Mouse (Mus musculus): ENCODE results near the gene Gm20388. TPM values are rescaled to one million over a fixed set of nuclear protein-coding genes. Genes with fewer than 3 reads are reported as not detected.
A peak's percentile ranks its signal among the peaks of the same experiment; 100 is the strongest.

The Gm20388 gene
- polyA plus RNA-seq, 1 experiment from 2014 or later, result not detected

DNA sequence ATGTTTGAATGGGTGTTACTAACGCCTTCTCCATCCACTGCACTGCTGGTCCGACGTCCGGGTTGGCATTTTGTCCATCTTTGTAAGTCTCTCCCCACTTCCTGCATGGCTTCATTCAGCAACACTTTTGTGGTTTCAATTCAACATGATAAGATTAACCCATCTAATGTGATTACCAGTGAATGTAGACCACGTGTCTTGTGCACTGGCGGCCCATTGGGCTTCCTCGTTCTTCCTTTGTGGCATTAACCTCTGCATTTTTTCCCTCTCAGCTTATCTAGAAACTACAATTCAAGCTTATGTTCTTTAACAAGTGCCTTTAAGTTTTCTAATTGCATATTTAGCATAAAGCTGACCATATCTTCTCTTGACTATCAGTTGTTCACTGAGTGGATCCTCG lies 2914.8 kb downstream of the Gm20388 start:
- no peak overlapping the region for H3K9ac ChIP-seq (ENCODE audit: low read length)
- DNase-seq (ENCODE audit: low spot score, missing footprints) (peak; percentile 73), ATAC-seq (ENCODE audit: low FRiP score) (no peak)
- no peaks in the 10 kb centered on the region for H3K9me3 ChIP-seq (ENCODE audit: control insufficient read depth, low read length)
- H3K27ac ChIP-seq (ENCODE audit: low read depth, low read length), result no peak overlapping the region
- WGBS, result 75% methylated on average over 8 of the region's 8 CpGs
- H3K27me3 ChIP-seq (ENCODE audit: control insufficient read depth, insufficient read depth, low read length), result no peaks in the 10 kb centered on the region
- no peak overlapping the region for H3K4me3 ChIP-seq (ENCODE audit: low read depth, low read length)
- no peaks in the 10 kb centered on the region; the same call in 1 of the 2 replicates for H3K4me1 ChIP-seq (ENCODE audit: control insufficient read depth, insufficient read depth, low read length)
- no peak overlapping the region for H3K4me2 ChIP-seq
- H3K36me3 ChIP-seq (ENCODE audit: control insufficient read depth, insufficient read depth, low read length), result no peaks in the 10 kb centered on the region

DNA sequence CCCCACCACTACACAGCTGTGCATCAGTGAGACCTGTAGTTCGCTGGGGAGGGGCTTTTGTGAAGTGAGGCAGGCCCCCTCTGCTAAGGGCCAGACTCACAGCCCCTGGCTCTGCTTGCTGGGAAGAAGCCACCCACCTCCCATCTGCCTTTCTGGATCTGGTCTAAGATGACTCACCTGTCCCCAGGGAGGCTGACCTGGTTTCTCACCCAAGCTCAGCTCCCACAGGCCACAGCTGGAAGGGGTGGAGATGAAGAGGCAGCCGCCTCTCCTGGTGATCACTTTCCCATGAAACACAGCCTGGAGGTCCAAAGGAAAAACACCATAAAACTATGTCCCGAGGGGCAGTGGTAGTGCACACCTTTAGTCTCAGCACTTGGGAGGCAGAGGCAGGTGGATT lies 2918.8 kb downstream of the Gm20388 start:
- Histone ChIP-seq H3K4me1 (ENCODE audit: control insufficient read depth, insufficient read depth, low read length) (no peaks in the 10 kb centered on the region; the same call in 1 of the 2 replicates), H3K9me3 (ENCODE audit: control insufficient read depth, low read length) (no peaks in the 10 kb centered on the region), H3K27ac (ENCODE audit: low read depth, low read length) (no peak overlapping the region), H3K36me3 (ENCODE audit: control insufficient read depth, insufficient read depth, low read length) (no peaks in the 10 kb centered on the region), H3K27me3 (ENCODE audit: control insufficient read depth, insufficient read depth, low read length) (no peaks in the 10 kb centered on the region), H3K4me2 (no peak overlapping the region), H3K4me3 (ENCODE audit: low read depth, low read length) (no peak overlapping the region), H3K9ac (ENCODE audit: low read length) (no peak overlapping the region)
- 78% methylated on average over 3 of the region's 3 CpGs for WGBS
- DNase-seq (ENCODE audit: low spot score, missing footprints), result no peak
- no peak for ATAC-seq (ENCODE audit: low FRiP score)

DNA sequence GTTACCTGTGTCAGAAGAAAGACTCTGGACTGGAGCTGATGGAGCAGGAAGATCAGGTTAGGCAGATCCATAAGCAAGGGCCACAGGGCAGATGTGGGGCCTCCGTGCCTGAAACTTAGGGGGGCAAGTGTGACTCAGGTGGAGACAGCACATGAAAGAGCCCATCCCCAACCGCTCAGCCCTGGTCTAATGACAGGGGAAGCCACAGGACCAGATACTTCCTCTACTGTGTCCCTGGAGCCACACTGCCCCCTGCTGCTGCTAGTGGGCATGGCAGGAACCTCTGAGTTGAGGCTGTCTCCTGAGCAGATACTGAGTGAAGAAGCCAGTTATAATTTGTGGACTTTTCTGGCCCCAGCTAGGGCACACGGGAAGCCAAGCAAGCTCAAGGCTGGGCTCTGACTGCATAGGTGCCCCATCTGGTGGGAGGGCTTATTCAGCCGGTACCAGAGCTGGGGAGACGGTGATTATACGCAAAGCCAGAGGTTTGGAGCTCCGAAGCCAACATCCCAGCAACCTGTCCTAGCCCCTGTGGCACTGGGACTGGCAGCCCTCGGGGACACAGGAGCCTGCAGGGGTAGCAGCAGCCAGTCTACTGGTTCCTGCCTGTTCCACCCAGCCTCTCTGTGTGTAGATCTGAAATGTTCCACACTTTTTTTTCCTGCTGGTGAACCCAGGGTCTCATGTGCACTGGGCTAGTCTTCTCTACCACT lies 2919.9 kb downstream of the Gm20388 start:
- ATAC-seq (ENCODE audit: low FRiP score) (peak; percentile 79), DNase-seq (ENCODE audit: low spot score, missing footprints) (peak; percentile 100)
- H3K4me3 ChIP-seq (ENCODE audit: low read depth, low read length), result no peak overlapping the region
- no peaks in the 10 kb centered on the region for H3K27me3 ChIP-seq (ENCODE audit: control insufficient read depth, insufficient read depth, low read length)
- H3K9me3 ChIP-seq (ENCODE audit: control insufficient read depth, low read length), result no peaks in the 10 kb centered on the region
- no peaks in the 10 kb centered on the region; the same call in 1 of the 2 replicates for H3K4me1 ChIP-seq (ENCODE audit: control insufficient read depth, insufficient read depth, low read length)
- H3K9ac ChIP-seq (ENCODE audit: low read length), result no peak overlapping the region
- no peak overlapping the region for H3K27ac ChIP-seq (ENCODE audit: low read depth, low read length)
- no peak overlapping the region for H3K4me2 ChIP-seq
- H3K36me3 ChIP-seq (ENCODE audit: control insufficient read depth, insufficient read depth, low read length), result no peaks in the 10 kb centered on the region
- 47% methylated on average over 8 of the region's 8 CpGs for WGBS

DNA sequence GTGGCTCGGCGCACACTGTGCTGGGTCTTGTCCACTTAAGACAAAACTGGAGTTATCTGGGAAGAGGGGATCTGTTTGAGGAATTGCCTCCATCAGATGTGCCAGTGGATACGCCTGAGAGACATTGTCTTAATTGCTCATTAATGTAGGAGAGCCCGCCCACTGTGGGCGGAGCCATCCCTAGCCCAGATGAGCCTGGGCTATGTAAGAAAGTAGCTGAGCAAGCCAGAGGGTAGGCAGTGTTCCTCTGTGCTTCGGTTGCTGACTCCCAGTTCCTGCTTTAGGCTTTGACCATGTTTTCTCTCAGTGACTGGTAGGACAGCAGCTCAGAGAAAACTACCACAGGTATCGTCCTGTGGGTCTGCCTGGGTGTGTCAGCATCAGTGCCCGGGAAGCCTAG lies 2923.8 kb downstream of the Gm20388 start:
- WGBS, result 91% methylated on average over 8 of the region's 8 CpGs
- no peaks in the 10 kb centered on the region for H3K36me3 ChIP-seq (ENCODE audit: control insufficient read depth, insufficient read depth, low read length)
- no peaks in the 10 kb centered on the region for H3K27me3 ChIP-seq (ENCODE audit: control insufficient read depth, insufficient read depth, low read length)
- no peak overlapping the region for H3K4me2 ChIP-seq
- H3K9me3 ChIP-seq (ENCODE audit: control insufficient read depth, low read length), result no peaks in the 10 kb centered on the region
- no peak overlapping the region for H3K4me3 ChIP-seq (ENCODE audit: low read depth, low read length)
- H3K27ac ChIP-seq (ENCODE audit: low read depth, low read length), result no peak overlapping the region
- DNase-seq (ENCODE audit: low spot score, missing footprints) (peak; percentile 51), ATAC-seq (ENCODE audit: low FRiP score) (no peak)
- H3K4me1 ChIP-seq (ENCODE audit: control insufficient read depth, insufficient read depth, low read length), result no peaks in the 10 kb centered on the region
- no peak overlapping the region for H3K9ac ChIP-seq (ENCODE audit: low read length)

DNA sequence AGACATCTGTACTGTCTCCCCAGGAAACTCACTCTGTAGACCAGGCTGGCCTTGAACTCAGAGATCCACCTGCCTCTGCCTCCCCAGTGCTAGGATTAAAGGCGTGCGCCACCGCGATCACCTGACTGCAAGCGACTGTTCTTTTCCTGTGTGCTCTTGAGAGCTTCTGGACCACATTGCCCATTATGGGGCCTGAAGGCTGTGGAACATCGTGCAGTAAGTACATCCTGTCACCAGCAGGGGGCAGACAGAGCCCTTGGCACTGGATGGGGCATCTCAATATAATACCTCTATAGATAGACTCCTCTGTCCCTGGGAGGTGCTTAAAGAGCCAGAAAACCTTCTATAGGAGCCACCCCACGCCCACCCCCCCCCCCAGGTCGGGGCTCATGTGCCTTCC lies 2924.3 kb downstream of the Gm20388 start:
- Histone ChIP-seq H3K36me3 (ENCODE audit: control insufficient read depth, insufficient read depth, low read length) (no peaks in the 10 kb centered on the region), H3K27me3 (ENCODE audit: control insufficient read depth, insufficient read depth, low read length) (no peaks in the 10 kb centered on the region), H3K4me1 (ENCODE audit: control insufficient read depth, insufficient read depth, low read length) (peaks cover 3% of the 10 kb centered on the region), H3K9ac (ENCODE audit: low read length) (no peak overlapping the region), H3K4me2 (no peak overlapping the region), H3K4me3 (ENCODE audit: low read depth, low read length) (no peak overlapping the region), H3K27ac (ENCODE audit: low read depth, low read length) (no peak overlapping the region), H3K9me3 (ENCODE audit: control insufficient read depth, low read length) (no peaks in the 10 kb centered on the region)
- DNase-seq (ENCODE audit: low spot score, missing footprints), result peak; percentile 94
- ATAC-seq (ENCODE audit: low FRiP score), result peak; percentile 67; the same call in 1 of the 2 replicates
- 37% methylated on average over 8 of the region's 8 CpGs for WGBS

DNA sequence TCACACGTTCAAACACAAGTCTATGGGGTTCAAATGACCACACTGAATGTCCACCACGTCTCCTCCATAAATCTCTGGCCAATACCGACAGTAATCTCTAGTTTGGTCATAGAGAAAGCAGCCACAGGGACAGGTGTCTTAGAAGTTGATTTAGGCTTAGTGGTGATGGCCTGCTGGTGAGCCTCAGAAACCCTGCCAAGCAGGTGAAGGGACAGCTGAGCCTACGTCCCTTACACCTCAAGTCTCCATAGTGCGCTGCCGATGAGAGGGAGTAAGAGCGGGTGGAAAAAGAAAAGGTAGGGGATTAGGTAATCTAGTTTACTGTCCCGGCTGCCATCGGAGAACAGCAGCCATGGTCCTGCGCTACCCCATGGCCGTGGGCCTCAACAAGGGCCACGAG lies 2925.6 kb downstream of the Gm20388 start:
- Histone ChIP-seq H3K27ac (ENCODE audit: low read depth, low read length) (no peak overlapping the region), H3K36me3 (ENCODE audit: control insufficient read depth, insufficient read depth, low read length) (no peaks in the 10 kb centered on the region), H3K9me3 (ENCODE audit: control insufficient read depth, low read length) (no peaks in the 10 kb centered on the region), H3K9ac (ENCODE audit: low read length) (no peak overlapping the region), H3K4me1 (ENCODE audit: control insufficient read depth, insufficient read depth, low read length) (peaks cover 3% of the 10 kb centered on the region), H3K27me3 (ENCODE audit: control insufficient read depth, insufficient read depth, low read length) (no peaks in the 10 kb centered on the region), H3K4me3 (ENCODE audit: low read depth, low read length) (no peak overlapping the region), H3K4me2 (no peak overlapping the region)
- WGBS, result 86% methylated on average over 12 of the region's 12 CpGs
- DNase-seq (ENCODE audit: low spot score, missing footprints) (peak; percentile 39), ATAC-seq (ENCODE audit: low FRiP score) (no peak)

DNA sequence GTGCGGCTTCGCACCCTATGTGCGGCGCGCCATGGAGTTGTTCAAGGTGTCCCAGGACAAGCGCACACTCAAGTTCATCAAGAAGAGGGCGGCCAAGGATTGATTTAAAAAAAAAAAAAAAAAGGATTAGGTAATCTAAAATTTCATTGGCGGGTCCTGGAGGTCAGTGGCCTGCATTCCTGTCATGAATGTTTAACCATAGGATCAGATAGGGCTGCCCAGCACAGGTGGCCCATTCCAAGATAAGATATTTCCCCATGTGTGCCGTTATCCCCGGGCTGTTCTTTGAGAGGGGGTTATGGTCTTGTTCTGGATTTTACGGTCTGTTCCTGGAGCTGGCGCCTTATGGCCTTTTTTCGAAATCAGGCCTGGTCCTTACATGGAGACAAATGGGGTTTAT lies 2926.1 kb downstream of the Gm20388 start:
- no peak overlapping the region for H3K4me2 ChIP-seq
- no peak overlapping the region for H3K27ac ChIP-seq (ENCODE audit: low read depth, low read length)
- DNase-seq (ENCODE audit: low spot score, missing footprints) (no peak), ATAC-seq (ENCODE audit: low FRiP score) (no peak)
- H3K27me3 ChIP-seq (ENCODE audit: control insufficient read depth, insufficient read depth, low read length), result no peaks in the 10 kb centered on the region
- no peak overlapping the region for H3K4me3 ChIP-seq (ENCODE audit: low read depth, low read length)
- H3K9ac ChIP-seq (ENCODE audit: low read length), result no peak overlapping the region
- WGBS, result 92% methylated on average over 13 of the region's 13 CpGs
- H3K4me1 ChIP-seq (ENCODE audit: control insufficient read depth, insufficient read depth, low read length), result peaks cover 3% of the 10 kb centered on the region
- no peaks in the 10 kb centered on the region for H3K9me3 ChIP-seq (ENCODE audit: control insufficient read depth, low read length)
- H3K36me3 ChIP-seq (ENCODE audit: control insufficient read depth, insufficient read depth, low read length), result no peaks in the 10 kb centered on the region

DNA sequence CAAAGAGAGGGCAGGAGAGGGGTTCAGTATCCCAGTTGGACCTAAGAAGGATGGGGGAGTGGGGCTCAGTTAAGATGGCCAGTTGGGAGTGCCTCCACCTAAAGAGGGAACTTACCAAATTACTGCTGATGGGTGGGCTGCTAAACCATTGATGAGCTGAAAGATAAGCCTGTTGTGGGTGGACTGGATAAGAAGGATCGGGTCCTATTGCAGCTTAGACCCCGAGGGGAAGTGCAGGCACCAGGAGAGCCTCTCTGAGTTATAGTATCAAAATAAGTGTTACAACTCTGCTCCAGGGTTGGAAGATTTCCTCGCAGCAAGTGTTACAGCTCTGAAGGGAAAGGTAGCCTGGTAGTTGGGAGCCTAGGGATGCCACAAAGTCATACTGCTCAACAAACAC lies 2933.5 kb downstream of the Gm20388 start:
- Histone ChIP-seq H3K36me3 (ENCODE audit: control insufficient read depth, insufficient read depth, low read length) (no peaks in the 10 kb centered on the region), H3K4me2 (no peak overlapping the region), H3K27me3 (ENCODE audit: control insufficient read depth, insufficient read depth, low read length) (no peaks in the 10 kb centered on the region), H3K9ac (ENCODE audit: low read length) (no peak overlapping the region), H3K4me3 (ENCODE audit: low read depth, low read length) (no peak overlapping the region), H3K4me1 (ENCODE audit: control insufficient read depth, insufficient read depth, low read length) (peaks cover 3% of the 10 kb centered on the region), H3K9me3 (ENCODE audit: control insufficient read depth, low read length) (no peaks in the 10 kb centered on the region), H3K27ac (ENCODE audit: low read depth, low read length) (no peak overlapping the region)
- DNase-seq (ENCODE audit: low spot score, missing footprints) (no peak), ATAC-seq (ENCODE audit: low FRiP score) (no peak)
- WGBS, result 83% methylated on average over 3 of the region's 3 CpGs

DNA sequence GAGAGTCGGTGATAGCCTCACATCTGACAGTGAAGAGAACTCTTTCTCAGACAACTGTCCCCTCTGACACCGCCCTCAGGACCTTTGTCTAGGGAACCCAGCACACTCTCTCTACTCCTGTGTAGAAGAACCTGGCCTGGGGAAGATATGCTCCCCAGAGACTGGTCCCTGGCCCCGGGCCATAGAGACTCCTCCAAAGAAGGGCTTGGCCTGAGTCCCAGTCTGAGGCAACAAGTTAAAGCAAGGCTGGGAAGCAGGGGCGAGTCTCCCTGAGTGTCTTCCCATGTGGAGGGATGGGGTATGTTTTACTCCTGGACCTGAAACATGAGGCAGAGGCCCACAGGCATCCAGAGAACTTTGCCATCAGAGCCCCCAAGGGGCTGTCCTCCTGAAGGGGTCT lies 2935.0 kb downstream of the Gm20388 start:
- Histone ChIP-seq H3K4me1 (ENCODE audit: control insufficient read depth, insufficient read depth, low read length) (no peaks in the 10 kb centered on the region; the same call in 1 of the 2 replicates), H3K36me3 (ENCODE audit: control insufficient read depth, insufficient read depth, low read length) (no peaks in the 10 kb centered on the region), H3K9ac (ENCODE audit: low read length) (no peak overlapping the region), H3K4me2 (no peak overlapping the region), H3K9me3 (ENCODE audit: control insufficient read depth, low read length) (no peaks in the 10 kb centered on the region), H3K27ac (ENCODE audit: low read depth, low read length) (no peak overlapping the region), H3K4me3 (ENCODE audit: low read depth, low read length) (no peak overlapping the region), H3K27me3 (ENCODE audit: control insufficient read depth, insufficient read depth, low read length) (no peaks in the 10 kb centered on the region)
- WGBS, result 83% methylated on average over 4 of the region's 4 CpGs
- DNase-seq (ENCODE audit: low spot score, missing footprints), result no peak
- no peak for ATAC-seq (ENCODE audit: low FRiP score)

All from midbrain, embryonic 11.5 days (tissue).